Mouse (Mus musculus): Measurements from ENCODE around the gene Mov10l1.

- TF ChIP-seq POLR2A (IDR thresholded peaks at IDR 0.05; ENCODE audit: extremely low read depth, insufficient read depth, low read length), result peak; percentile 70
- TF ChIP-seq CTCF (IDR thresholded peaks at IDR 0.05; ENCODE audit: low read depth, low read length), result no peak
Measured at GRCm38 (mm10) chr15:89075478-89076147, 92.9 kb downstream of the Mov10l1 start.

Data from liver, adult 2 months (tissue).